Mouse (Mus musculus) MEL (cell line): Measurements from ENCODE around the gene Spc24. TPM values are rescaled to one million over a fixed set of nuclear protein-coding genes. Genes with fewer than 3 reads are reported as not detected.
"Not testable (repeated sequence)": the region's sequence is repeated elsewhere in the genome, so short reads cannot be mapped to it uniquely, and the experiment has no call there.

Experiments used
- DNase-seq: peaks from one replicate; pipeline ENCODE4 v3.0.0; 2011; ENCODE audit warnings: low read depth, low spot score
- H3K27ac ChIP-seq: 2 replicates; pipeline ENCODE4 v1.5.1; 2012; ENCODE audit warnings: low read depth, mild to moderate bottlenecking, control low read depth, low read length, moderate library complexity; ENCODE audit not compliant: control insufficient read depth
- H3K27me3 ChIP-seq, 2 experiments: fragments of 150-350 bp in 1 of 2; sonication (generic) in 1 of 2; 2 replicates each; pipeline ENCODE4 v1.6.1; 2012; ENCODE audit warnings: low read length in 2 of 2, mild to moderate bottlenecking in 2 of 2, improper control_type of control experiment in 1 of 2, moderate library complexity in 1 of 2; ENCODE audit not compliant: insufficient read depth in 2 of 2, control insufficient read depth in 1 of 2
- H3K36me3 ChIP-seq, 2 experiments: 2 replicates each; pipeline ENCODE4 v1.6.1; 2012 to 2014; ENCODE audit warnings: low read length in 2 of 2, improper control_type of control experiment in 1 of 2, inconsistent platforms in 1 of 2, mild to moderate bottlenecking in 1 of 2; ENCODE audit not compliant: insufficient read depth in 2 of 2, control insufficient read depth in 1 of 2
- H3K4me1 ChIP-seq, 2 experiments: fragments of 150-350 bp in 1 of 2; sonication (generic) in 1 of 2; 2 replicates each; pipeline ENCODE4 v1.6.1; 2012; ENCODE audit warnings: low read length in 2 of 2, improper control_type of control experiment in 1 of 2, mild to moderate bottlenecking in 1 of 2; ENCODE audit not compliant: insufficient read depth in 2 of 2, control insufficient read depth in 1 of 2
- H3K4me3 ChIP-seq, 2 experiments: fragments of 150-350 bp in 1 of 2; sonication (generic) in 1 of 2; 2 replicates each; pipeline ENCODE4 v1.5.1; 2012; ENCODE audit warnings: low read depth in 2 of 2, low read length in 2 of 2, mild to moderate bottlenecking in 2 of 2, moderate library complexity in 2 of 2, control low read depth in 1 of 2, improper control_type of control experiment in 1 of 2; ENCODE audit not compliant: control insufficient read depth in 1 of 2, insufficient read depth in 1 of 2
- H3K79me2 ChIP-seq: 2 replicates; pipeline ENCODE4 v1.6.1; 2012; ENCODE audit warnings: mild to moderate bottlenecking, low read length, moderate library complexity; ENCODE audit not compliant: control insufficient read depth, poor library complexity, insufficient read depth
- H3K9ac ChIP-seq: 2 replicates; pipeline ENCODE4 v1.6.1; 2012; ENCODE audit warnings: low read depth, mild to moderate bottlenecking, control low read depth, low read length, moderate library complexity; ENCODE audit not compliant: control insufficient read depth, poor library complexity, severe bottlenecking
- H3K9me3 ChIP-seq: fragments of 150-350 bp; sonication (generic); replicated peaks from 2 replicates; pipeline ENCODE4 v1.6.1; 2012; ENCODE audit warnings: mild to moderate bottlenecking, low read length, improper control_type of control experiment, moderate library complexity; ENCODE audit not compliant: insufficient read depth
- CTCF ChIP-seq, 3 experiments: IDR thresholded peaks in 2 of 3; conservative IDR thresholded peaks in 1 of 3; 2 replicates each; pipeline ENCODE4 v1.5.1; 2011 to 2012; ENCODE audit warnings: low read length in 3 of 3, low read depth in 2 of 3, mild to moderate bottlenecking in 2 of 3, improper control_type of control experiment in 1 of 3, inconsistent platforms in 1 of 3, mixed read lengths in 1 of 3, moderate library complexity in 1 of 3; ENCODE audit not compliant: control insufficient read depth in 1 of 3, insufficient read depth in 1 of 3, poor library complexity in 1 of 3, severe bottlenecking in 1 of 3
- E2F4 ChIP-seq: IDR thresholded peaks from 2 replicates; pipeline ENCODE4 v1.6.1; 2011; ENCODE audit warnings: low read depth, low read length, improper control_type of control experiment, borderline replicate concordance
- ETS1 ChIP-seq: IDR thresholded peaks from 2 replicates; pipeline ENCODE4 v1.6.1; 2012; ENCODE audit warnings: low read depth, mild to moderate bottlenecking, inconsistent platforms, low read length, improper control_type of control experiment, moderate library complexity
- GATA1 ChIP-seq: IDR thresholded peaks from 2 replicates; pipeline ENCODE4 v1.6.1; 2011; ENCODE audit warnings: low read depth, low read length, improper control_type of control experiment
- JUND ChIP-seq: IDR thresholded peaks from 2 replicates; pipeline ENCODE4 v1.6.1; 2011; ENCODE audit warnings: low read depth, mild to moderate bottlenecking, improper control_type of control experiment, low read length
- KAT2A ChIP-seq: conservative IDR thresholded peaks from 2 replicates; pipeline ENCODE4 v1.6.1; 2012; ENCODE audit warnings: low read depth, low read length, improper control_type of control experiment, inconsistent platforms
- MAFK ChIP-seq: IDR thresholded peaks from 2 replicates; pipeline ENCODE4 v1.6.1; 2011; ENCODE audit warnings: low read depth, mild to moderate bottlenecking, low read length, improper control_type of control experiment, borderline replicate concordance
- MXI1 ChIP-seq: IDR thresholded peaks from 2 replicates; pipeline ENCODE4 v1.6.1; 2011; ENCODE audit warnings: mild to moderate bottlenecking, low read depth, low read length, improper control_type of control experiment
- MYB ChIP-seq: IDR thresholded peaks from 2 replicates; pipeline ENCODE4 v1.6.1; 2011; ENCODE audit warnings: mild to moderate bottlenecking, low read depth, low read length, improper control_type of control experiment
- MYC ChIP-seq: IDR thresholded peaks from 2 replicates; pipeline ENCODE4 v1.6.1; 2011; ENCODE audit warnings: low read depth, mild to moderate bottlenecking, low read length, improper control_type of control experiment, moderate library complexity
- NELFE ChIP-seq: IDR thresholded peaks from 2 replicates; pipeline ENCODE4 v1.6.1; 2011; ENCODE audit warnings: low read depth, low read length, improper control_type of control experiment
- NRF1 ChIP-seq: IDR thresholded peaks from 2 replicates; pipeline ENCODE4 v1.6.1; 2014; ENCODE audit warnings: low read depth, mild to moderate bottlenecking, inconsistent platforms, low read length, improper control_type of control experiment, moderate library complexity; ENCODE audit not compliant: poor library complexity, insufficient read depth, severe bottlenecking
- POLR2AphosphoS2 ChIP-seq: IDR thresholded peaks from 2 replicates; pipeline ENCODE4 v1.6.1; 2011; ENCODE audit warnings: low read length, improper control_type of control experiment
- RCOR1 ChIP-seq: IDR thresholded peaks from 2 replicates; pipeline ENCODE4 v1.6.1; 2012; ENCODE audit warnings: low read depth, mild to moderate bottlenecking, inconsistent platforms, low read length, improper control_type of control experiment
- SMC3 ChIP-seq: IDR thresholded peaks from 2 replicates; pipeline ENCODE4 v1.6.1; 2011; ENCODE audit warnings: low read depth, low read length, improper control_type of control experiment
- TBP ChIP-seq: IDR thresholded peaks from 2 replicates; pipeline ENCODE4 v1.8.0; 2011; ENCODE audit warnings: low read depth, low read length, improper control_type of control experiment
- TCF12 ChIP-seq: IDR thresholded peaks from 2 replicates; pipeline ENCODE4 v1.6.1; 2014; ENCODE audit warnings: low read depth, mild to moderate bottlenecking, inconsistent platforms, low read length, improper control_type of control experiment, moderate library complexity
- USF1 ChIP-seq: IDR thresholded peaks from 2 replicates; pipeline ENCODE4 v1.6.1; 2014; ENCODE audit warnings: low read depth, mild to moderate bottlenecking, inconsistent platforms, low read length, improper control_type of control experiment, moderate library complexity
- USF2 ChIP-seq, 2 experiments: IDR thresholded peaks; 2 replicates each; pipeline ENCODE4 v1.6.1; 2011 to 2012; ENCODE audit warnings: improper control_type of control experiment in 2 of 2, low read length in 2 of 2, borderline replicate concordance in 1 of 2, inconsistent platforms in 1 of 2, low read depth in 1 of 2, mild to moderate bottlenecking in 1 of 2; ENCODE audit not compliant: insufficient read depth in 1 of 2
- ZNF384 ChIP-seq: IDR thresholded peaks from 2 replicates; pipeline ENCODE4 v1.6.1; 2012; ENCODE audit warnings: low read depth, mild to moderate bottlenecking, inconsistent platforms, low read length, improper control_type of control experiment
- polyA plus RNA-seq, 2 experiments: library from polyadenylated mRNA; stranded (reverse) in 1 of 2; unstranded in 1 of 2; fragments of >175 nt in 1 of 2; fragments of >200 nt in 1 of 2; gene quantifications; 2 replicates each; pipeline versions ENCODE4 v1.2.1 to v1.2.4; 2012; ENCODE audit warnings: low replicate concordance in 2 of 2, low read depth in 1 of 2; ENCODE audit not compliant: insufficient read length in 2 of 2, insufficient read depth in 1 of 2, missing spikeins in 1 of 2
- total RNA-seq: library from RNA; depleted of rRNA; stranded (reverse); fragments of 300-350 nt; gene quantifications from 2 replicates; pipeline ENCODE4 v1.2.3, GENCODE M21; 2012

Spc24 gene
- total and polyA plus RNA-seq, 3 experiments = 304 to 377 TPM; not detected in 1

DNA sequence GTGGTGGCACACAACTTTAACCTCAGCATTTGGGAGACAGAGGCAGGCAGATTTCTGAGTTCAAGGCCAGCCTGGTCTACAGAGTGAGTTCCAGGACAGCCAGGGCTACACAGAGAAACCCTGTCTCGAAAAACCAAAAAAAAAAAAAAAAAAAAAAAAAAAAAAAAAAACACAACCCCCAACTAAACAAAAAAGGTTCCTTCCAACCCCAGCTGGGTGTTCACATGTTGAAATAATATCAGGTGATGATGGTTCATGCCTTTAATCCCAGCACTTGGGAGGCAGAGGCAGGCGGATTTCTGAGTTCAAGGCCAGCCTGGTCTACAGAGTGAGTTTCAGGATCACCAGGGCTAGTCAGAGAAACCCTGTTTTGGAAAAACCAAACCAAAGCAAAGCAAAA is 26.2 kb upstream of the Spc24 start:
- H3K4me1 ChIP-seq = peaks cover 9 to 16% of the 10 kb centered on the region in 2 experiments
- peak; percentile 50 for TF ChIP-seq ZNF384
- DNase-seq, H3K9me3 ChIP-seq, H3K9ac ChIP-seq, H3K4me3 ChIP-seq, H3K27me3 ChIP-seq, H3K27ac ChIP-seq, H3K36me3 ChIP-seq, H3K79me2 ChIP-seq: not testable (repeated sequence)

DNA sequence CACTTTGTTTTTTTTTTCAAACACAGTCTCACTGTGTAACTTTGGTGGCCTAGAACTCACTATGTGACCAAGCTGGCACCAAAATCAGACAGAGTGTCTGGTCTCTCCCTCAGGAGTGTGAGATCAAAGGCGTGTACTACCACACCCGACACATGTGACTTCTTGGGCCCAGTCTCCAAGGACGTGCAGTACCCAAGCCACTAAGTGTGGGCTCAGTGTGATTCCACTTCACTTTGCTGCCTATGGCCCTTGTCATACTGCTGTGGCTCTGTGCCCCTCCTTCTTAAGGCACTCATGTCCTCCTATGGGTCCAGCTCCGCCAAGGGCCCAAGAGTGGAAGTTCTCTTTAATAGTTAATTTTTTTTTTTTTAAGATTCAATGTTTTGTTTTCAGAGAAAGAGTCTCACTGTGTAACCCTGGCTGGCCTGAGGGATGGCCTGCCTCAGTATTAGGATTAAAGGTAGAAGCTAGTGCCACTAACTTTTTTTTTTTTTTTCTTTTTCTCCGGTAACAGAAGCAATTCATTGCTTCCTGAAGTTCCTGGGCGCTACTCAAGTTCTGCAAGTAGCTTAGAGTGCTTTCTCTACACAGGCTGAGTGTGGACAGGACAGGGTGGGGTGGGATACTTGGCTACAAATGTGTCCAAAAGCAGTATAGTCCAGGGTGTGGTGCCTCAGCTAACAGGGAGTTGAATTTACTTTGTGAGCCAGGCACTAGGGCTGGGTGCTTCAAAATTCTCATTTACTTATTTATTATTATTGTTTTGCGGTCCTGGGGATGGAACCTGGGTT is 24.6 kb upstream of the Spc24 start:
- DNase-seq = no peak
- H3K79me2 ChIP-seq = no peaks in the 10 kb centered on the region
- no peak overlapping the region for H3K4me3 ChIP-seq
- H3K9me3 ChIP-seq = no peaks in the 10 kb centered on the region
- no peaks in the 10 kb centered on the region for H3K27me3 ChIP-seq
- peaks cover 0 to 7% of the 10 kb centered on the region in 2 experiments; a peak in 2 of 4 replicates for H3K36me3 ChIP-seq
- peaks cover 9 to 16% of the 10 kb centered on the region in 2 experiments for H3K4me1 ChIP-seq
- no peak overlapping the region for H3K27ac ChIP-seq
- peak; percentile 58 for TF ChIP-seq ZNF384
- peak; percentile 48; the same call in 1 of the 2 replicates for TF ChIP-seq USF1
- TF ChIP-seq ETS1 = no peak
- TF ChIP-seq CTCF (IDR thresholded peaks at IDR 0.05 in 2 of 3, conservative IDR thresholded peaks at IDR 0.05 in 1 of 3; ENCODE audit: control insufficient read depth in 1 of 3, insufficient read depth in 1 of 3, low read depth in 2 of 3, low read length in 3 of 3, poor library complexity in 1 of 3, severe bottlenecking in 1 of 3) = peak in 1 of 3 experiments; percentile 10; a peak in 1 of 6 replicates
- H3K9ac ChIP-seq = no peak overlapping the region

- Histone ChIP-seq H3K9ac (no peak overlapping the region), H3K27ac (peak overlapping the region; percentile 4; the same call in 1 of the 2 replicates), H3K36me3 (peaks cover 0 to 7% of the 10 kb centered on the region in 2 experiments; a peak in 2 of 4 replicates), H3K9me3 (no peaks in the 10 kb centered on the region), H3K27me3 (no peaks in the 10 kb centered on the region), H3K4me1 (peaks cover 9 to 16% of the 10 kb centered on the region in 2 experiments), H3K79me2 (no peaks in the 10 kb centered on the region), H3K4me3 (no peak overlapping the region)
- peak; percentile 88 for DNase-seq
- TF ChIP-seq CTCF (IDR thresholded peaks at IDR 0.05 in 2 of 3, conservative IDR thresholded peaks at IDR 0.05 in 1 of 3; ENCODE audit: control insufficient read depth in 1 of 3, insufficient read depth in 1 of 3, low read depth in 2 of 3, low read length in 3 of 3, poor library complexity in 1 of 3, severe bottlenecking in 1 of 3) = no peak
- no peak for TF ChIP-seq E2F4
- TF ChIP-seq ZNF384 = peak; percentile 68
- peak; percentile 77 for TF ChIP-seq RCOR1
- TF ChIP-seq POLR2AphosphoS2 = no peak
- TF ChIP-seq KAT2A = no peak
- no peak for TF ChIP-seq JUND
- TF ChIP-seq GATA1 = peak; percentile 87
- peak; percentile 68 for TF ChIP-seq ETS1
- TF ChIP-seq SMC3 = no peak
- TF ChIP-seq USF2 (IDR thresholded peaks at IDR 0.05; ENCODE audit: borderline replicate concordance in 1 of 2, insufficient read depth in 1 of 2, low read depth in 1 of 2, low read length in 2 of 2) = no peak
- TF ChIP-seq MYC = peak; percentile 48; the same call in 1 of the 2 replicates
- peak; percentile 98 for TF ChIP-seq TBP
- peak; percentile 75 for TF ChIP-seq USF1
- peak; percentile 90 for TF ChIP-seq TCF12
- peak; percentile 75 for TF ChIP-seq MXI1
- no peak for TF ChIP-seq MYB
- TF ChIP-seq NELFE = peak; percentile 24; the same call in 1 of the 2 replicates
- TF ChIP-seq NRF1 = no peak
- peak; percentile 55; the same call in 1 of the 2 replicates for TF ChIP-seq MAFK
These were observed 21.8 kb upstream of the Spc24 start for GRCm38 (mm10) chr9:21781657-21782468.
